Mouse (Mus musculus) inflammation-experienced regulatory T-cells (primary cell): ENCODE measurements around the gene Prrg2. TPM values are rescaled to one million over a fixed set of nuclear protein-coding genes. Genes with fewer than 3 reads are reported as not detected.

Source experiments
- polyA plus RNA-seq, 2 experiments: library from polyadenylated mRNA; unstranded; fragments of 100-300 nt; shearing (Covaris generic); gene quantifications; one replicate each; pipeline ENCODE4 v1.2.1; 2017

The Prrg2 gene
- polyA plus RNA-seq: 1 to 10 TPM; 2.7 to 4.1 TPM

DNA sequence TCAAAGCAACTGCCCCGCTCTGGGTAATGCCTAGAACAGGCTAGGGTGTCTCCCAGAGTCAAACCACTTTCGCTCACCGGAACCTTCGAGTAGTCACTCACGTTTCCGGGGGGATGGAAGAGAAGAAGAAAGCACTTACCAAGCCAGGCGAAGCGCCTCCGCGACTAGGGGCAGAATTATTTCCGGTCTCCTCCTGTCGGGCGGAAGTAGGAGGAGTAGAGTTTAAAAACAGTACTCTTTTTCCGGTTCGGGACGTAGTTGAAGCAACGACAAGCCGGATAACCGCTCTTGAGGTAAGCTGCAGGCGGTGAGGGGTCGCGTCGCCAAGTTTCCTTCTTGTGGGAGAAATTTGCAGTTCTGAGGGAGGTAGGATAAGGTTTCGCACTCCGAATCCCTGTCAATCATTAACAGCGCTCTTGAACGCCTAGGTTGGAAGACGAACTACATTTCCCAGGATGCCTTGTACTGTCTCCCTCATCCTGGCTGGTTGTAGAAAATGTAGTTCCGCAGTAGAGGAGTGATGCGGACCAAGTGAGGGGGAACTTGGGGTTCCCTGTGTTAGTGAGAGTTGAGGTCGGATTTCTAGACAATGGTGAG lies at the start of gene Prrg2, which contains the start of gene Nosip:
Gene Prrg2, minus strand, starts transcription at position 439 of the 597 bp plus-strand sequence.
Gene Nosip, plus strand, starts transcription at position 191 of the 597 bp plus-strand sequence.

DNA sequence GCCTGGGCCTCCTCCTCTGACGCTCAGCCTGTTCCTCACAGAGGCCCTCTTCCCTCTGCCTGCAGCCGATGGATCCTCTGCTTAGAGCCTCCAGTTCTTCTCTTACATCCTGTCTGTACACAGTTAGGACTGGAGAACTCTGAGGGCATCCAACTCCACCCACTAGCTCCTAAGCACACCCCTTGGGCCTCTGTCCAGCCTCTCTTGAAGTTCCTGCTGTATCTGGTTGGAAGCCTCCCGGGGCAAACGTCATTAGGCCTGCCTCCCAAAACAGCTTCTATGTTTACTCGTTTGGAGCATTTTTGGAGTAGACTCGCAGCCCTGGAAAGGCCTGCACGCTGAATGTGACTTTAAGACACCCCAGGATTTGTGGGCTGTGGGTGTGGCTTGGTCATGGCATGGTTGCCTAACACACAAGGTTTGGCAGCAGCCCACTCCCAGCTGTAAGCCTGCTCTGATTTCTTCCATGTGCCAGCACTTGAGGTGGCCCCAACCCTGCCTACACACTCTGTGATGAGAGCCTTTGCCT lies 41.2 kb upstream of the Prrg2 start, which contains the start of gene Fcgrt:
Gene Fcgrt, minus strand, starts transcription at position 200 of the 529 bp plus-strand sequence.

DNA sequence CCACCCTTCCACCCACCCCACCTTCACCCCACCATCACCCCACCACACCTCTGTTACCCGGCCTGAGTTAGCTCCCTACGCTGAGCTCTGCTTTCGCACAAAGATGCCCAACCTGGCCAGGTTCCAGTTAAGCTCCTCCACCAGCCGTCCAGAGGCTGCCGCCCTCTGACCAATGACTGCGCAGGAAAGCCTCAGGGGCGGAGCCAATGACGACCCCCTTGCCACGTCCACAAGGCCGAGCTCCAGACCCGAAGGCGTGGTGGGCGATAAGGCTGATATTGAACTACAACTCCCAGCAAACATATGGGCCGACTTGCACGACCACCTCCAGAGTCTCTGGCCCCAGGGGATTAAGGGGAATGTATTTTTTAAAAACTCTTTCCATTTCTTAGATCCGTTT lies 29.6 kb upstream of the Prrg2 start, which contains the start of gene Rcn3:
Gene Rcn3, minus strand, starts transcription at position 174 of the 400 bp plus-strand sequence.

DNA sequence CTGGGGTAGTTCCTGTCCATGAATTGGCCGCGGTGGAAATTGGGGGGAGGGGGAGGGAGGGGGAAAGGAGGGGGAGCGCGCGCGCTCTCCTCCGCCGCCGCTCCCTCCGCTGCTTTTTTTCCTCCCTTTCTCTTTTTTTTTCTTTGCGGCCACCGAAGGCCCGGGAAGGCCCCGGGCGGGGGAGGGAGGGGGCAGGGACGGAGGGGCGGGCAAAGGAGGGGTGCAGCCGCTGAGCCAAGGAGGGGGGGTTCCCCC lies 9.7 kb downstream of the Prrg2 start, which contains the start of gene Prr12:
Gene Prr12, minus strand, starts transcription at position 20 of the 255 bp plus-strand sequence.

DNA sequence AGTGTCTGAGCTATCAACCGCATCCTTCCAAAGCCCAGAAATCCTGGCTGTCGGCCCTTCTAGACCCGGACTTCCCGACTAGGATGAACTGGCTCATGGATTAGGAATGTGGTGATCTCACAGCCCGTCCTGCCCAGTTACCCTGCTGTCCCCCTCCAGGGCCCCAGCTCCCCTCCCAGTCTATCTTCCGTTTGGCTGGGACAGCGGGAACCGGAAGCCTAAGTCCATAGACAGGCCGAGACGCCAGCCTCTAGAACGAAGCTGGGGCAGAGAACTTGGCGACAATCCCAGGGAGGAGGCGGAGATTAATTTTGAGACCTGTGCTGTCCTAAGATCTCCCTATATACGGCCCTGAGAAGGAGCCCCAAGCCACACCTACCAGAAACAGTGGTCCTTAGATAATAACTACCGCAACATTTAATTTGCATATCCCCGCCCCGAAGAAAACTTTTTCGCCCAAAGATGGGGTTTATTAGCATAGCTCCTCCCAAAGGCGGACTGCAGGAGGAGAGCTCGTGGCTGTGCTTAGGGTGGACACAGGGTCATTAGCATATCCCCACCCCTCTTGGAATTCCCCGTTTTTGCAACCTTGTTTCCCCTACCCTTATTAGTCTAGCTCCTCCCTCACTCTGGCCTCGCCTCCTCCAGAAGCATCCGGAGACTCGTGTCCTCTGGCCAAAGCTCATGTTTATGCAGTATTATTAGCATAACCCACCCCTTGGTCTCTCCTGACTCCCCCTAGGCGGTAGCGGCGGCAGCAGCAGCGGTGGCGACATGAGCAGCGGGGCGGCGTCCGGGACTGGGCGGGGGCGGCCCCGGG lies 45.0 kb downstream of the Prrg2 start, which contains the start of gene Rras:
Gene Rras, plus strand, starts transcription at position 720 of the 820 bp plus-strand sequence.

DNA sequence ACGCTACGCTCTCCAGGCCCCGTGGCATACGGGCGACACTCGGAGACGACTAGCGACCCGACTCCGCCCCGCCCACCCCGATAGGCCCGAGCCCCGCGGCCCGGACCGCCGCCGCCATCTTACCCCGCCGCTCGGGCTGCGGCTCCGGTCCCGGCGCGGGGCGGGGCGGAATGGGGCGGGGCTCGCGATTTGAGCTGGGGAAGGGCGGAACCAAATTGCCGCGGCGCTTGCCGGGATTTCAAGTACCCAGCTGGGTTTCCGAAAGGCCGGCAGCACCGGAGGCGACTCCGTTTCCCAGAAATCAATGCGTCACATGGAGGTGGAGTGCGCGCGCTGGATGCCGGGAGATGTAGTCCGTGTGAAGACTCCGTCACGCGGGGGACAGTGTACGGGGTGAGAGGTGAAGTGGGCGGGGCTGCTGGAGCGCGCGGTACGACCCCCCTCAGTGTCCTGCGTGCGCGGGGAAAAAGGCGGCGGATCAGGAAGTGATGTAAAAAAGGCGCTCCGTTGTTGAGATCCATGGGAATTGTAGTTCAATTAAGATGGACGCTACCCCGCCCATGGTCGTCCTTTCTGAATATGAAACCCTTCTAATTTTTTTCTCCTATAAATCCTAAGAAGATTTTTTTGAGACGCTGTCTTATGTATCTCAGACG lies 46.4 kb downstream of the Prrg2 start, which contains the start of gene Scaf1:
Gene Scaf1, minus strand, starts transcription at position 407 of the 656 bp plus-strand sequence.

Other genes with a start within 250 kb of the Prrg2 start
- gene Nup62, start 246.6 kb downstream of the Prrg2 start, polyA plus RNA-seq: 10 to 100 TPM; 40.5 to 41.4 TPM
- 1 to 10 TPM; 3.0 to 8.6 TPM for gene Il4i1, start 246.3 kb downstream of the Prrg2 start, polyA plus RNA-seq
- under 1 TPM in 1 of 2 experiments, not detected in 1; 0.30 TPM for gene Atf5, start 246.0 kb downstream of the Prrg2 start, polyA plus RNA-seq
- 10 to 100 TPM; 26.4 to 35.3 TPM for gene Akt1s1, start 213.7 kb downstream of the Prrg2 start, polyA plus RNA-seq
- gene Tbc1d17, start 213.6 kb downstream of the Prrg2 start, polyA plus RNA-seq: 10 to 100 TPM; 83.2 to 90.0 TPM
- gene Pnkp, start 205.5 kb downstream of the Prrg2 start, polyA plus RNA-seq: 10 to 100 TPM; 89.6 to 97.9 TPM
- 10 to 100 TPM; 28.9 to 30.2 TPM for gene Ptov1, start 192.9 kb downstream of the Prrg2 start, polyA plus RNA-seq
- gene Med25, start 170.0 kb downstream of the Prrg2 start, polyA plus RNA-seq: 10 to 100 TPM; 54.7 to 59.9 TPM
- 10 to 100 TPM; 38.7 to 55.5 TPM for gene Fuz, start 166.6 kb downstream of the Prrg2 start, polyA plus RNA-seq
- 10 to 100 TPM; 56.8 to 69.1 TPM for gene Ap2a1, start 133.2 kb downstream of the Prrg2 start, polyA plus RNA-seq
- gene Tsks, start 119.5 kb downstream of the Prrg2 start, polyA plus RNA-seq: under 1 TPM in 1 of 2 experiments, not detected in 1; 0.97 TPM
- gene Cpt1c, start 87.8 kb downstream of the Prrg2 start, polyA plus RNA-seq: 1 to 10 TPM; 1.7 to 2.5 TPM
- gene Prmt1, start 76.1 kb downstream of the Prrg2 start, polyA plus RNA-seq: 100 to 1,000 TPM; 148 to 162 TPM
- 100 to 1,000 TPM; 224 to 233 TPM for gene Irf3, start 65.0 kb downstream of the Prrg2 start, polyA plus RNA-seq
- 10 to 100 TPM; 23.6 to 30.4 TPM for gene Bcl2l12, start 64.0 kb downstream of the Prrg2 start, polyA plus RNA-seq
- gene Scaf1, start 46.3 kb downstream of the Prrg2 start, polyA plus RNA-seq: 10 to 100 TPM; 34.5 to 35.4 TPM
- 10 to 100 TPM; 30.9 to 34.3 TPM for gene Rras, start 44.7 kb downstream of the Prrg2 start, polyA plus RNA-seq
- gene Prr12, start 9.8 kb downstream of the Prrg2 start, polyA plus RNA-seq: 1 to 10 TPM; 2.2 to 4.1 TPM
- gene Nosip, start 248 bp downstream of the Prrg2 start, polyA plus RNA-seq: 100 to 1,000 TPM in 1 of 2 experiments, 10 to 100 TPM in 1; 99.4 to 115 TPM
- gene Rcn3, start 29.5 kb upstream of the Prrg2 start, polyA plus RNA-seq: 10 to 100 TPM in 1 of 2 experiments, 1 to 10 TPM in 1; 3.5 to 13.7 TPM
- 1 to 10 TPM; 1.1 to 5.2 TPM for gene Fcgrt, start 41.2 kb upstream of the Prrg2 start, polyA plus RNA-seq
- 1,000 to 10,000 TPM; 2,095 to 2,158 TPM for gene Rps11, start 61.8 kb upstream of the Prrg2 start, polyA plus RNA-seq
- 1,000 to 10,000 TPM; 2,041 to 2,586 TPM for gene Rpl13a, start 66.1 kb upstream of the Prrg2 start, polyA plus RNA-seq
- gene Gm45713, start 73.6 kb upstream of the Prrg2 start, polyA plus RNA-seq: not detected
- gene Flt3l, start 73.8 kb upstream of the Prrg2 start, polyA plus RNA-seq: 100 to 1,000 TPM; 207 to 313 TPM
- gene Pih1d1, start 91.6 kb upstream of the Prrg2 start, polyA plus RNA-seq: 10 to 100 TPM; 53.5 to 57.9 TPM
- 10 to 100 TPM; 50.3 to 78.2 TPM for gene Aldh16a1, start 91.9 kb upstream of the Prrg2 start, polyA plus RNA-seq
- under 1 TPM in 1 of 2 experiments, not detected in 1; 0.16 TPM for gene Slc17a7, start 101.3 kb upstream of the Prrg2 start, polyA plus RNA-seq
- gene Gfy, start 116.9 kb upstream of the Prrg2 start, polyA plus RNA-seq: not detected
- gene Pth2, start 118.3 kb upstream of the Prrg2 start, polyA plus RNA-seq: not detected
- gene Ccdc155, start 142.2 kb upstream of the Prrg2 start, polyA plus RNA-seq: under 1 TPM; 0.24 to 0.70 TPM
- gene Dkkl1, start 149.5 kb upstream of the Prrg2 start, polyA plus RNA-seq: 10 to 100 TPM; 23.4 to 31.7 TPM
- 1 to 10 TPM; 3.8 to 5.8 TPM for gene Tead2, start 153.1 kb upstream of the Prrg2 start, polyA plus RNA-seq
- 100 to 1,000 TPM; 565 to 611 TPM for gene Cd37, start 176.4 kb upstream of the Prrg2 start, polyA plus RNA-seq
- under 1 TPM in 1 of 2 experiments, not detected in 1; 0.40 TPM for gene Slc6a16, start 178.4 kb upstream of the Prrg2 start, polyA plus RNA-seq
- gene Slc6a21, start 214.8 kb upstream of the Prrg2 start, polyA plus RNA-seq: under 1 TPM; 0.18 to 0.38 TPM